Mouse (Mus musculus) stomach, embryonic 16.5 days (tissue): ENCODE data around the gene C2cd4b. TPM values are rescaled to one million over a fixed set of nuclear protein-coding genes. Genes with fewer than 3 reads are reported as not detected.

Experiments
- ATAC-seq: fragments of 200-750 bp; cut with Nextera tagmentation; 2 replicates; pipeline ENCODE4 v1.8.0; 2017; ENCODE audit warnings: moderate number of reproducible peaks, moderate TSS enrichment; ENCODE audit not compliant: insufficient read depth, low FRiP score
- H3K27ac ChIP-seq: fragments of 300-500 bp; sonication (generic); 2 replicates; pipeline ENCODE4 v1.5.1; 2014; ENCODE audit warnings: low read length
- H3K27me3 ChIP-seq: fragments of 300-500 bp; sonication (generic); 2 replicates; pipeline ENCODE4 v1.6.1; 2014; ENCODE audit warnings: low read length, control low read depth, mixed read lengths; ENCODE audit not compliant: control insufficient read depth, insufficient read depth
- H3K36me3 ChIP-seq: fragments of 300-500 bp; sonication (generic); 2 replicates; pipeline ENCODE4 v1.6.1; 2014; ENCODE audit warnings: low read length; ENCODE audit not compliant: control insufficient read depth, insufficient read depth
- H3K4me1 ChIP-seq: fragments of 300-500 bp; sonication (generic); 2 replicates; pipeline ENCODE4 v1.6.1; 2014; ENCODE audit warnings: low read length, control low read depth, mixed read lengths; ENCODE audit not compliant: control insufficient read depth, insufficient read depth
- H3K4me2 ChIP-seq: fragments of 300-500 bp; sonication (generic); 2 replicates; pipeline ENCODE4 v1.6.1; 2014; ENCODE audit warnings: low read depth, low read length, mixed read lengths
- H3K4me3 ChIP-seq: fragments of 300-500 bp; sonication (generic); replicated peaks from 2 replicates; pipeline ENCODE4 v1.5.1; 2014; ENCODE audit warnings: mild to moderate bottlenecking, low read length
- H3K9ac ChIP-seq: fragments of 300-500 bp; sonication (generic); 2 replicates; pipeline ENCODE4 v1.6.1; 2014; ENCODE audit warnings: low read length
- H3K9me3 ChIP-seq: fragments of 300-500 bp; sonication (generic); replicated peaks from 2 replicates; pipeline ENCODE4 v1.6.1; 2016; ENCODE audit warnings: low read length, control low read depth; ENCODE audit not compliant: control insufficient read depth
- WGBS: fragments of 180-500 bp; shearing (Covaris S2); extraction: QIAGEN DNeasy Blood & Tissue Kit; methylation state at CpG from one replicate; pipeline ENCODE4 v1.1.7; 2014; 5-methylcytosine and 5-hydroxymethylcytosine counted together
- microRNA-seq: library from miRNA; unstranded; fragments of <30 nt; microRNA quantifications from one replicate; pipeline ENCODE4, GENCODE M21; 2016
- polyA plus RNA-seq: library from polyadenylated mRNA; unstranded; fragments of >200 nt; fragmentation: Nextera tagmentation; extraction: Ambion mirVana; gene quantifications from 2 replicates; pipeline ENCODE4 v1.2.1, GENCODE M21; 2015

C2cd4b gene
- polyA plus RNA-seq, 1 experiment from 2014 or later, result not detected

DNA sequence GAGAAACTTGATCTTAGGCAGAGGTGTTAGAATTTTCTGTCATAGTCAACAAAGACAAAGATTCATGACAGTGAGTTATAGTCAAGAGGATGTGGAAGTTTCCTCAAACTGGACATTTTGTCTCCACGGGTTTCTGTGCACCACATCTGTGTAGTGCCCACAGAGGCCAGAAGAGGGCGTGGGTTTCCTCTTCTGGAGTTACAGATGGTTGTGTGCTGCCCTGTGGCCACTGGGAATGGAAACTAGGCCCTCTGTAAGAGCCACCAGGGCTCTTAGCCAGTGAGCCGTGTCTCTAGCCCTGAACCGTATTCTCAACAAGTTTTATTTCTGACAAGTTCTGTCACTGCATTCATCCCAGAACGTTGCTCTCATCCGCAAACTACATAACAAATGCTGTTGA, 51.3 kb downstream of the C2cd4b start:
- 57% methylated on average over 6 of the region's 6 CpGs for WGBS
- no peak overlapping the region for H3K27ac ChIP-seq
- no peak overlapping the region for H3K4me3 ChIP-seq
- H3K36me3 ChIP-seq, result no peaks in the 10 kb centered on the region
- peaks cover 10% of the 10 kb centered on the region for H3K4me1 ChIP-seq
- ATAC-seq, result no peak
- H3K9ac ChIP-seq, result no peak overlapping the region
- H3K9me3 ChIP-seq, result no peaks in the 10 kb centered on the region
- no peak overlapping the region for H3K4me2 ChIP-seq
- H3K27me3 ChIP-seq, result no peaks in the 10 kb centered on the region

Small RNA genes lying within 50 kb of the gene (microRNA-seq; reads per million reads assigned to microRNA genes)
- gene Mir7241 (not detected), gene Mir7242 (not detected)

Other genes starting within 250 kb of the C2cd4b start
- 22.0 and 25.4 TPM in 2 replicates for gene Tln2, start 199.7 kb upstream of the C2cd4b start, polyA plus RNA-seq
- 0.56 and 0.59 TPM in 2 replicates for gene C2cd4a, start 72.9 kb downstream of the C2cd4b start, polyA plus RNA-seq
- 3.9 and 5.9 TPM in 2 replicates for gene Vps13c, start 81.0 kb downstream of the C2cd4b start, polyA plus RNA-seq